Mouse (Mus musculus) liver, embryonic 14.5 days (tissue): ENCODE measurements at regions not wholly inside any gene's neighbourhood (a gene's known extent, or its start where the extent isn't known, plus 50 kb on each side); places are given as distances from the start of the nearest gene placed in this dataset.

Source experiments
- ATAC-seq: fragments of 200-750 bp; cut with Nextera tagmentation; 2 replicates; pipeline ENCODE4 v1.8.0; 2017; ENCODE audit warnings: moderate number of reproducible peaks, mild to moderate bottlenecking, moderate library complexity; ENCODE audit not compliant: insufficient read depth
- DNase-seq, 3 experiments: peaks; one replicate each; pipeline ENCODE4 v3.0.0-alpha.2; 2012 to 2013; ENCODE audit warnings: low read depth in 3 of 3, low spot score in 3 of 3
- H3K27ac ChIP-seq: fragments of 300-500 bp; sonication (generic); 2 replicates; pipeline ENCODE4 v1.5.1; 2014; ENCODE audit warnings: moderate library complexity, mild to moderate bottlenecking, control low read depth, inconsistent platforms
- H3K27me3 ChIP-seq: fragments of 300-500 bp; sonication (generic); 2 replicates; pipeline ENCODE4 v1.6.1; 2014; ENCODE audit warnings: mild to moderate bottlenecking, low read length, moderate library complexity; ENCODE audit not compliant: control insufficient read depth, insufficient read depth
- H3K36me3 ChIP-seq: fragments of 300-500 bp; sonication (generic); replicated peaks from 2 replicates; pipeline ENCODE4 v1.6.1; 2014; ENCODE audit warnings: low read depth; ENCODE audit not compliant: control insufficient read depth, insufficient read depth
- H3K4me1 ChIP-seq, 2 experiments: fragments of 200-500 bp in 1 of 2; fragments of 300-500 bp in 1 of 2; sonication (generic) in 1 of 2; replicated peaks; 2 replicates each; pipeline ENCODE4 v1.6.1; 2012 to 2014; ENCODE audit warnings: antibody characterized with exemption in 1 of 2, inconsistent platforms in 1 of 2, low read length in 1 of 2; ENCODE audit not compliant: control insufficient read depth in 2 of 2, insufficient read depth in 2 of 2
- H3K4me2 ChIP-seq: fragments of 300-500 bp; sonication (generic); 2 replicates; pipeline ENCODE4 v1.6.1; 2014; ENCODE audit warnings: low read depth, mild to moderate bottlenecking, control low read depth, moderate library complexity
- H3K4me3 ChIP-seq, 2 experiments: fragments of 200-500 bp in 1 of 2; fragments of 300-500 bp in 1 of 2; sonication (generic) in 1 of 2; 2 replicates each; pipeline ENCODE4 v1.5.1; 2012 to 2014; ENCODE audit warnings: low read depth in 2 of 2, low read length in 2 of 2, mild to moderate bottlenecking in 2 of 2, control low read depth in 1 of 2, inconsistent platforms in 1 of 2, moderate library complexity in 1 of 2; ENCODE audit not compliant: insufficient read depth in 1 of 2
- H3K9ac ChIP-seq: fragments of 300-500 bp; sonication (generic); replicated peaks from 2 replicates; pipeline ENCODE4 v1.6.1; 2014; ENCODE audit warnings: mild to moderate bottlenecking, control low read depth, moderate library complexity
- H3K9me3 ChIP-seq: fragments of 300-500 bp; sonication (generic); 2 replicates; pipeline ENCODE4 v1.6.1; 2016; ENCODE audit warnings: low read length, mixed read lengths; ENCODE audit not compliant: control insufficient read depth
- CTCF ChIP-seq: IDR thresholded peaks from 2 replicates; pipeline ENCODE4 v1.5.1; 2016; ENCODE audit warnings: antibody characterized with exemption, low read depth, control low read depth
- EP300 ChIP-seq: IDR thresholded peaks from 2 replicates; pipeline ENCODE4 v1.6.1; 2016; ENCODE audit warnings: antibody characterized with exemption, low read depth
- WGBS: fragments of 180-500 bp; shearing (Covaris S2); extraction: QIAGEN DNeasy Blood & Tissue Kit; methylation state at CpG from one replicate; pipeline ENCODE4 v1.1.7; 2014; ENCODE audit not compliant: insufficient replicate concordance; 5-methylcytosine and 5-hydroxymethylcytosine counted together

- no peak overlapping the region for H3K9ac ChIP-seq
Measured at GRCm38 (mm10) chr10:87753483-87753882, 104.6 kb upstream of the Igf1 start.

DNA sequence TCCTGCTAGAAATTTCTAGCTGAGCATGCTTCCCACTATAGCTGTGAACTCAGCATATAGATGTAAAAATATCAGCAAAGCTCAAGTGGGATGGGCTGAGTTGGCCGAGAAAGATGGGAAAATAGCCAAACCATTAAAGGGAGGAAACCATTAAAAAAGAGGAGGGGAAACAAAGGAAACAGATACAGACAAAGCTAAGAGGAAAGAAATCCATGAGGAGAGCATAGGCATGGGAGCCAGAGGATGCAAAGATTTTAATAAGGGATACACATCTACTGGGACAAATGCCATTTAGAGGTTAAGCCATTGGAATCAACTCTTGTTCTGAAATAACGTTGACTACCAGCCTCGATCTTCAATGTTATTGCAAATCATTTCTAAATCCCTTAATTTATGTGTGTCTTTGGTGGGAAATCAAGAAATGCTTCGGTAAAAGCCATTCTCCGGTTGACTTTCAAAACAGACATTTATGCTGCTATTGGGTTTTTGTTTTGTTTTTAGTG lies 96.5 kb upstream of the Igf1 start:
- Histone ChIP-seq H3K4me3 (no peak overlapping the region), H3K27ac (no peak overlapping the region), H3K27me3 (no peaks in the 10 kb centered on the region), H3K4me1 (no peaks in the 10 kb centered on the region), H3K9ac (no peak overlapping the region), H3K36me3 (no peaks in the 10 kb centered on the region), H3K9me3 (no peaks in the 10 kb centered on the region), H3K4me2 (no peak overlapping the region)
- DNase-seq (no peak), ATAC-seq (no peak)
- TF ChIP-seq CTCF (no peak), EP300 (no peak)
- 62% methylated on average over 5 of the region's 5 CpGs for WGBS

More at GRCm38 (mm10) chr10:87753483-87753882, 104.6 kb upstream of the Igf1 start:
- DNase-seq (no peak), ATAC-seq (no peak)
- WGBS: 19% methylated on average over 1 of the region's 1 CpGs
- no peaks in the 10 kb centered on the region for H3K36me3 ChIP-seq
- H3K4me1 ChIP-seq: no peaks in the 10 kb centered on the region
- H3K4me2 ChIP-seq: no peak overlapping the region
- H3K9me3 ChIP-seq: no peaks in the 10 kb centered on the region
- no peaks in the 10 kb centered on the region for H3K27me3 ChIP-seq
- TF ChIP-seq CTCF (no peak), EP300 (no peak)
- H3K27ac ChIP-seq: no peak overlapping the region
- H3K4me3 ChIP-seq: no peak overlapping the region

- no peak overlapping the region for H3K9ac ChIP-seq
- no peaks in the 10 kb centered on the region for H3K36me3 ChIP-seq
- WGBS: 58% methylated on average over 4 of the region's 4 CpGs
- H3K4me3 ChIP-seq: no peak overlapping the region
- no peak overlapping the region for H3K4me2 ChIP-seq
- no peak for TF ChIP-seq CTCF
- no peak for TF ChIP-seq EP300
- no peaks in the 10 kb centered on the region for H3K4me1 ChIP-seq
- no peak for DNase-seq
- H3K9me3 ChIP-seq: no peaks in the 10 kb centered on the region
- no peaks in the 10 kb centered on the region for H3K27me3 ChIP-seq
- no peak for ATAC-seq
- no peak overlapping the region for H3K27ac ChIP-seq
Measured at GRCm38 (mm10) chr10:87787521-87787920, 70.5 kb upstream of the Igf1 start.

DNA sequence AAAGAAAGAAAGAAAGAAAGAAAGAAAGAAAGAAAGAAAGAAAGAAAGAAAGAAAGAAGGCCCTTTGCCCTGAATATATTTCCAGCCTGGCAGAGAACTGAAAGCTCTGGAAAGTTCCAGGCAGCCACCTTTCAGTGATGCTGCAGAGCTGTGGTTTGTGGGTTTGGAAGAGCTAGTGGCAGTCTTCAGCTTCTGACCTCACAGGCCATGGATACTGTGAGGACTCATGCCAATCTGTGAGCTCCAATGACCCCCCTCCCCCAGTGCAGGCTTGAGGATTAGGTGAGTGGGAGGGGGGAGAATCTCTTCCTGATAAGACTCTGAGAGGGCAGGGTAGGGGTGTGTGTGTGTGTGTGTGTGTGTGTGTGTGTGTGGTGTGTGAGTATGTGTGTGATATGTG lies 65.7 kb upstream of the Igf1 start:
- Histone ChIP-seq H3K36me3 (no peaks in the 10 kb centered on the region), H3K27me3 (no peaks in the 10 kb centered on the region), H3K9me3 (no peaks in the 10 kb centered on the region), H3K9ac (no peak overlapping the region), H3K4me1 (no peaks in the 10 kb centered on the region), H3K4me2 (no peak overlapping the region), H3K27ac (no peak overlapping the region), H3K4me3 (no peak overlapping the region)
- no peak for ATAC-seq
- TF ChIP-seq EP300 (no peak), CTCF (no peak)
- no peak for DNase-seq

DNA sequence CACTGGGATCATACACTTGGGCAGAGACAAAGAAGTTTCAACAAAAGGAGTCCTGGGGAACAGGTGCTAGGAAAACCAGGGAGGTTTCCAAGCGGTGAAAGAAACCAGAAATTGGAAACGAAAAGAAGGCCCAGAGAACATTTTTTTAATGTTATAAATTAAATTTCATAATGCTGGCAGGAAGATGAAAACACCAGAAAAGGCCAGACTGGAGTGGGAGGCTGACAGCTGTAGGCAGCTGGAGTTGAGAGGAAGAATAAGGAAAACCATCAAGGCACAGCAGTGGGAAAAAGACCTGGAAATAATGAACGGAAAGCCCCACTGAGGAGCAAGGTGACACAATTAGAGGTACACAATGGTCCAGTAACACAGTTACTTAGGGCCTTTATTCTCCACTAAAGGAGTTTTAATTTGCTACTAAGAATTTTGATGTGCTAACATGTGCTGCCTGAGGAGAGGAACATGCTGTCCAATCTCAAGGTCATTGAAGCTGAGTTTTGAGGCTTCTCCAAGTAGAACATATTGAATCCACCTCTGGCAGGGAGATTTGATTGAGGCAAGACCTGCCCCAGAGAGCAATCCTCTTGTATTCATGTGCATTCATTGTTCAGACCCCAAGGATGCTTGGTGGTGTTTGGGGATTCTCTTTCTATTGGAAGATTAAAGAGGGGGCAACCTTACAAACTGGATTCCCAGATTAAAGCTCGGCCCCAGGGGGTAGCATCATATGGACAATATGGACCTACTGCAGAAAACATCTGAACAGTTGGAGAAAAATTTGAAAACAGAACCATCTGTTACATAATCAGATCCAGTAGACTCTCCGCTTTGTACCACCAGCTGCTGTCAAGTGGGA lies 53.9 kb upstream of the Igf1 start:
- 58% methylated on average over 5 of the region's 5 CpGs for WGBS
- Histone ChIP-seq H3K9me3 (no peaks in the 10 kb centered on the region), H3K36me3 (no peaks in the 10 kb centered on the region), H3K4me3 (no peak overlapping the region), H3K4me2 (no peak overlapping the region), H3K9ac (no peak overlapping the region), H3K27ac (no peak overlapping the region), H3K27me3 (no peaks in the 10 kb centered on the region), H3K4me1 (no peaks in the 10 kb centered on the region)
- TF ChIP-seq EP300 (no peak), CTCF (no peak)
- ATAC-seq (no peak), DNase-seq (no peak)
